Mouse (Mus musculus) MEL (cell line): ENCODE measurements around the gene Aqp6. TPM values are rescaled to one million over a fixed set of nuclear protein-coding genes. Genes with fewer than 3 reads are reported as not detected.

Experiments used
- DNase-seq: peaks from one replicate; pipeline ENCODE4 v3.0.0; 2011; ENCODE audit warnings: low read depth, low spot score
- H3K27ac ChIP-seq: 2 replicates; pipeline ENCODE4 v1.5.1; 2012; ENCODE audit warnings: low read depth, mild to moderate bottlenecking, control low read depth, low read length, moderate library complexity; ENCODE audit not compliant: control insufficient read depth
- H3K27me3 ChIP-seq, 2 experiments: fragments of 150-350 bp in 1 of 2; sonication (generic) in 1 of 2; 2 replicates each; pipeline ENCODE4 v1.6.1; 2012; ENCODE audit warnings: low read length in 2 of 2, mild to moderate bottlenecking in 2 of 2, improper control_type of control experiment in 1 of 2, moderate library complexity in 1 of 2; ENCODE audit not compliant: insufficient read depth in 2 of 2, control insufficient read depth in 1 of 2
- H3K36me3 ChIP-seq, 2 experiments: 2 replicates each; pipeline ENCODE4 v1.6.1; 2012 to 2014; ENCODE audit warnings: low read length in 2 of 2, improper control_type of control experiment in 1 of 2, inconsistent platforms in 1 of 2, mild to moderate bottlenecking in 1 of 2; ENCODE audit not compliant: insufficient read depth in 2 of 2, control insufficient read depth in 1 of 2
- H3K4me1 ChIP-seq, 2 experiments: fragments of 150-350 bp in 1 of 2; sonication (generic) in 1 of 2; 2 replicates each; pipeline ENCODE4 v1.6.1; 2012; ENCODE audit warnings: low read length in 2 of 2, improper control_type of control experiment in 1 of 2, mild to moderate bottlenecking in 1 of 2; ENCODE audit not compliant: insufficient read depth in 2 of 2, control insufficient read depth in 1 of 2
- H3K4me3 ChIP-seq, 2 experiments: fragments of 150-350 bp in 1 of 2; sonication (generic) in 1 of 2; 2 replicates each; pipeline ENCODE4 v1.5.1; 2012; ENCODE audit warnings: low read depth in 2 of 2, low read length in 2 of 2, mild to moderate bottlenecking in 2 of 2, moderate library complexity in 2 of 2, control low read depth in 1 of 2, improper control_type of control experiment in 1 of 2; ENCODE audit not compliant: control insufficient read depth in 1 of 2, insufficient read depth in 1 of 2
- H3K79me2 ChIP-seq: 2 replicates; pipeline ENCODE4 v1.6.1; 2012; ENCODE audit warnings: mild to moderate bottlenecking, low read length, moderate library complexity; ENCODE audit not compliant: control insufficient read depth, poor library complexity, insufficient read depth
- H3K9ac ChIP-seq: 2 replicates; pipeline ENCODE4 v1.6.1; 2012; ENCODE audit warnings: low read depth, mild to moderate bottlenecking, control low read depth, low read length, moderate library complexity; ENCODE audit not compliant: control insufficient read depth, poor library complexity, severe bottlenecking
- H3K9me3 ChIP-seq: fragments of 150-350 bp; sonication (generic); replicated peaks from 2 replicates; pipeline ENCODE4 v1.6.1; 2012; ENCODE audit warnings: mild to moderate bottlenecking, low read length, improper control_type of control experiment, moderate library complexity; ENCODE audit not compliant: insufficient read depth
- BHLHE40 ChIP-seq: IDR thresholded peaks from 2 replicates; pipeline ENCODE4 v1.6.1; 2012; ENCODE audit warnings: low read depth, mild to moderate bottlenecking, inconsistent platforms, low read length, improper control_type of control experiment, borderline replicate concordance
- CTCF ChIP-seq, 3 experiments: IDR thresholded peaks in 2 of 3; conservative IDR thresholded peaks in 1 of 3; 2 replicates each; pipeline ENCODE4 v1.5.1; 2011 to 2012; ENCODE audit warnings: low read length in 3 of 3, low read depth in 2 of 3, mild to moderate bottlenecking in 2 of 3, improper control_type of control experiment in 1 of 3, inconsistent platforms in 1 of 3, mixed read lengths in 1 of 3, moderate library complexity in 1 of 3; ENCODE audit not compliant: control insufficient read depth in 1 of 3, insufficient read depth in 1 of 3, poor library complexity in 1 of 3, severe bottlenecking in 1 of 3
- GABPA ChIP-seq: IDR thresholded peaks from 2 replicates; pipeline ENCODE4 v1.6.1; 2012; ENCODE audit warnings: low read depth, mild to moderate bottlenecking, inconsistent platforms, low read length, improper control_type of control experiment, moderate library complexity
- GATA1 ChIP-seq: IDR thresholded peaks from 2 replicates; pipeline ENCODE4 v1.6.1; 2011; ENCODE audit warnings: low read depth, low read length, improper control_type of control experiment
- HCFC1 ChIP-seq: IDR thresholded peaks from 2 replicates; pipeline ENCODE4 v1.6.1; 2012; ENCODE audit warnings: low read depth, mild to moderate bottlenecking, inconsistent platforms, low read length, improper control_type of control experiment, moderate library complexity
- JUND ChIP-seq: IDR thresholded peaks from 2 replicates; pipeline ENCODE4 v1.6.1; 2011; ENCODE audit warnings: low read depth, mild to moderate bottlenecking, improper control_type of control experiment, low read length
- MAFK ChIP-seq: IDR thresholded peaks from 2 replicates; pipeline ENCODE4 v1.6.1; 2011; ENCODE audit warnings: low read depth, mild to moderate bottlenecking, low read length, improper control_type of control experiment, borderline replicate concordance
- MEF2A ChIP-seq: IDR thresholded peaks from 2 replicates; pipeline ENCODE4 v1.6.1; 2014; ENCODE audit warnings: low read depth, mild to moderate bottlenecking, inconsistent platforms, low read length, improper control_type of control experiment; ENCODE audit not compliant: poor library complexity, insufficient replicate concordance, severe bottlenecking; ENCODE audit errors: extremely low read depth
- MYC ChIP-seq: IDR thresholded peaks from 2 replicates; pipeline ENCODE4 v1.6.1; 2011; ENCODE audit warnings: low read depth, mild to moderate bottlenecking, low read length, improper control_type of control experiment, moderate library complexity
- NELFE ChIP-seq: IDR thresholded peaks from 2 replicates; pipeline ENCODE4 v1.6.1; 2011; ENCODE audit warnings: low read depth, low read length, improper control_type of control experiment
- NRF1 ChIP-seq: IDR thresholded peaks from 2 replicates; pipeline ENCODE4 v1.6.1; 2014; ENCODE audit warnings: low read depth, mild to moderate bottlenecking, inconsistent platforms, low read length, improper control_type of control experiment, moderate library complexity; ENCODE audit not compliant: poor library complexity, insufficient read depth, severe bottlenecking
- POLR2AphosphoS5 ChIP-seq: IDR thresholded peaks from 2 replicates; pipeline ENCODE4 v1.6.1; 2012; ENCODE audit warnings: low read depth, borderline replicate concordance, mild to moderate bottlenecking, inconsistent platforms, low read length, moderate library complexity, mixed read lengths
- RAD21 ChIP-seq: IDR thresholded peaks from 2 replicates; pipeline ENCODE4 v1.6.1; 2011; ENCODE audit warnings: mild to moderate bottlenecking, low read depth, low read length, improper control_type of control experiment
- SIN3A ChIP-seq: IDR thresholded peaks from 2 replicates; pipeline ENCODE4 v1.6.1; 2012; ENCODE audit warnings: low read length, improper control_type of control experiment, inconsistent platforms
- TAL1 ChIP-seq: IDR thresholded peaks from 2 replicates; pipeline ENCODE4 v1.6.1; 2012; ENCODE audit warnings: mild to moderate bottlenecking, inconsistent platforms, low read length, moderate library complexity, mixed read lengths
- TCF12 ChIP-seq: IDR thresholded peaks from 2 replicates; pipeline ENCODE4 v1.6.1; 2014; ENCODE audit warnings: low read depth, mild to moderate bottlenecking, inconsistent platforms, low read length, improper control_type of control experiment, moderate library complexity
- USF1 ChIP-seq: IDR thresholded peaks from 2 replicates; pipeline ENCODE4 v1.6.1; 2014; ENCODE audit warnings: low read depth, mild to moderate bottlenecking, inconsistent platforms, low read length, improper control_type of control experiment, moderate library complexity
- ZMIZ1 ChIP-seq: IDR thresholded peaks from 2 replicates; pipeline ENCODE4 v1.6.1; 2012; ENCODE audit warnings: low read depth, mild to moderate bottlenecking, inconsistent platforms, low read length, improper control_type of control experiment, moderate library complexity
- polyA plus RNA-seq, 2 experiments: library from polyadenylated mRNA; stranded (reverse) in 1 of 2; unstranded in 1 of 2; fragments of >175 nt in 1 of 2; fragments of >200 nt in 1 of 2; gene quantifications; 2 replicates each; pipeline versions ENCODE4 v1.2.1 to v1.2.4; 2012; ENCODE audit warnings: low replicate concordance in 2 of 2, low read depth in 1 of 2; ENCODE audit not compliant: insufficient read length in 2 of 2, insufficient read depth in 1 of 2, missing spikeins in 1 of 2
- total RNA-seq: library from RNA; depleted of rRNA; stranded (reverse); fragments of 300-350 nt; gene quantifications from 2 replicates; pipeline ENCODE4 v1.2.3, GENCODE M21; 2012

Aqp6 gene
- total and polyA plus RNA-seq, 3 experiments: not detected

GRCm38 (mm10) chr15:99596056-99596687, 5.0 kb upstream of the Aqp6 start (continued):
- TF ChIP-seq SIN3A (peak; percentile 60), NRF1 (no peak)
- TF ChIP-seq, all 39 proteins: peak for 10

- Histone ChIP-seq H3K4me1 (no peaks in the 10 kb centered on the region), H3K9me3 (no peaks in the 10 kb centered on the region), H3K79me2 (no peaks in the 10 kb centered on the region), H3K9ac (no peak overlapping the region), H3K36me3 (no peaks in the 10 kb centered on the region), H3K27ac (no peak overlapping the region), H3K27me3 (peaks cover 8 to 14% of the 10 kb centered on the region in 2 experiments), H3K4me3 (no peak overlapping the region)
- no peak for DNase-seq
- TF ChIP-seq CTCF (IDR thresholded peaks at IDR 0.05 in 2 of 3, conservative IDR thresholded peaks at IDR 0.05 in 1 of 3; ENCODE audit: control insufficient read depth in 1 of 3, insufficient read depth in 1 of 3, low read depth in 2 of 3, low read length in 3 of 3, poor library complexity in 1 of 3, severe bottlenecking in 1 of 3) (no peak), NELFE (no peak), MAFK (no peak), RAD21 (no peak), BHLHE40 (no peak), USF1 (no peak), ZMIZ1 (no peak), TCF12 (no peak), SIN3A (no peak), JUND (no peak), GATA1 (no peak), NRF1 (no peak)
These were observed 4.4 kb upstream of the Aqp6 start for GRCm38 (mm10) chr15:99596841-99597240.

GRCm38 (mm10) chr15:99597596-99597995, 3.6 kb upstream of the Aqp6 start:
- DNase-seq: no peak
- H3K27me3 ChIP-seq: peaks cover 8 to 19% of the 10 kb centered on the region in 2 experiments
- no peak overlapping the region for H3K27ac ChIP-seq

More at GRCm38 (mm10) chr15:99597596-99597995, 3.6 kb upstream of the Aqp6 start:
- Histone ChIP-seq H3K36me3 (no peaks in the 10 kb centered on the region), H3K9me3 (no peaks in the 10 kb centered on the region), H3K4me3 (no peak overlapping the region), H3K4me1 (no peaks in the 10 kb centered on the region), H3K79me2 (no peaks in the 10 kb centered on the region), H3K9ac (no peak overlapping the region)
- no peak for TF ChIP-seq ZMIZ1
- no peak for TF ChIP-seq TAL1
- no peak for TF ChIP-seq MYC
- TF ChIP-seq BHLHE40: no peak
- no peak for TF ChIP-seq GABPA
- no peak for TF ChIP-seq POLR2AphosphoS5
- no peak for TF ChIP-seq HCFC1
- TF ChIP-seq MEF2A: no peak
- TF ChIP-seq CTCF (IDR thresholded peaks at IDR 0.05 in 2 of 3, conservative IDR thresholded peaks at IDR 0.05 in 1 of 3; ENCODE audit: control insufficient read depth in 1 of 3, insufficient read depth in 1 of 3, low read depth in 2 of 3, low read length in 3 of 3, poor library complexity in 1 of 3, severe bottlenecking in 1 of 3): no peak
